Comparison of ENCODE assay signal across 19 mouse cellular contexts in the genomic region with DNA sequence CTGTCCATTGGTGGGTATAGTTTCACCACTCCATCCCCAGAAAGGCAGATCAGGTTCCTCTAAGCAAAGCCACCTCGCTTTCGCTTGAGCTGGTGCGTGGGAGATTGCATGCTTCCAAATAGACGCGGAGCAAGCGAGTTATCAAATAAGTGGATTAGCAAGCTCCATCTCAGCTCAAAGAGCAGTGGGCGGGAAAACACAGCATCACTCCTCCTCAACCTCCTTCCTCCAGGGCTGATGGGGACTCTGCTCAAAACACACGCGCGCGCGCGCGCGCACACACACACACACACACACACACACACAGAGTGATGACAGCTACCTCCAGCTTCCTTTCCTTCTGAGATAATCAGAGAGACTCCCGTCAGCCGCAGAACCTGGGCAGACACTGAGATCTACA. TPM values are rescaled to one million over a fixed set of nuclear protein-coding genes. Genes with fewer than 3 reads are reported as not detected.
DNase-seq lines count a peak whose midpoint lies in the region; TF ChIP-seq lines count a peak whose summit lies in the region.
"Had no signal": no experiment of that assay in that cellular context is flagged by ENCODE, and none has a peak within 500 bp of the region (broad histone marks: within the 10 kb centered on the region; RNA-seq: fewer than 3 reads in every experiment).

No protein-coding gene starts in this region.

- intact Hi-C loops in gastrocnemius, adult 2 months (cut with DNase I), result no loop called here
- intact Hi-C loops in left cerebral cortex, postnatal 4 days (cut with DNase I), result no loop called here

- peak overlapping the region; percentile 51; the same call in 1 of the 2 replicates for H3K27ac ChIP-seq in gastrocnemius, adult 2 months
- H3K27ac ChIP-seq: hindbrain, embryonic 14.5 days; kidney, embryonic 15.5 days; limb, embryonic 10.5 days; liver, embryonic 12.5 days; midbrain, embryonic 13.5 days; stomach, postnatal 0 days had no signal

- H3K4me3 ChIP-seq in gastrocnemius, adult 2 months, result no peak overlapping the region
- H3K4me3 ChIP-seq: heart, embryonic 12.5 days; kidney, embryonic 15.5 days; limb, embryonic 10.5 days; liver, embryonic 12.5 days; midbrain, embryonic 13.5 days had no signal

- DNase-seq in gastrocnemius, adult 2 months, result peak; percentile 54
- DNase-seq in gastrocnemius, postnatal 10 days, result no peak
- DNase-seq in left cerebral cortex, adult 18-20 months (ENCODE audit: low spot score in 2 of 2), result peak; percentile 57 to 69
- DNase-seq in left cerebral cortex, postnatal 4 days, result no peak
- peak; percentile 62 to 78 for DNase-seq in frontal cortex, postnatal 36 days (ENCODE audit: low spot score in 2 of 2)
- DNase-seq in right cerebral cortex, postnatal 14 days, result peak; percentile 46
- no peak for DNase-seq in embryo, embryonic 10.5 days (ENCODE audit: low spot score)
- DNase-seq in urinary bladder, postnatal 25 days (ENCODE audit: low spot score), result no peak
- DNase-seq: adrenal gland, adult 8-10 months; cerebellum, adult 8-10 months; lung, embryonic 14.5 days; retina, postnatal 1 day had no signal

- no peak for TF ChIP-seq CTCF in gastrocnemius, adult 2 months (IDR thresholded peaks at IDR 0.05)

RNA-seq across cellular contexts. Expression of a gene that starts 13.5 kb away (rescaled TPM):
- 10 to 100 TPM; 25.0 to 27.0 TPM for total RNA-seq in gastrocnemius, adult 2 months (2021)
- 10 to 100 TPM; 19.5 to 23.9 TPM for total RNA-seq in gastrocnemius, postnatal 10 days (2021)
- total RNA-seq in left cerebral cortex, adult 18-20 months (2021), result 10 to 100 TPM; 77.9 to 80.7 TPM
- total RNA-seq in left cerebral cortex, postnatal 4 days (2021), result 100 to 1,000 TPM; 140 to 149 TPM

Comparison
In these comparisons a context has a peak if more than half of its experiments do, and no peak if none do; other contexts are left out.
1. DNase-seq: peak in gastrocnemius, adult 2 months (single experiment), left cerebral cortex, adult 18-20 months (2 of 2), frontal cortex, postnatal 36 days (2 of 2) and right cerebral cortex, postnatal 14 days (single experiment); none in gastrocnemius, postnatal 10 days (single experiment), left cerebral cortex, postnatal 4 days (single experiment), embryo, embryonic 10.5 days (single experiment) and urinary bladder, postnatal 25 days (single experiment).